Mouse (Mus musculus) CH12.LX (cell line): ENCODE measurements around the gene Abcb9. TPM values are rescaled to one million over a fixed set of nuclear protein-coding genes. Genes with fewer than 3 reads are reported as not detected.

Experiments used
- DNase-seq: peaks from one replicate; pipeline ENCODE4 v3.0.0-alpha.2; 2013; ENCODE audit errors: extremely low read depth
- H3K27ac ChIP-seq: 2 replicates; pipeline ENCODE4 v1.5.1; 2012; ENCODE audit warnings: low read depth, mild to moderate bottlenecking, control low read depth, moderate library complexity; ENCODE audit not compliant: insufficient read depth
- H3K27me3 ChIP-seq: replicated peaks from 2 replicates; pipeline ENCODE3; 2012; ENCODE audit warnings: inconsistent platforms
- H3K36me3 ChIP-seq, 2 experiments: replicated peaks in 1 of 2; 2 replicates each; pipeline versions ENCODE3 to v1.6.1; 2012; ENCODE audit warnings: inconsistent platforms in 1 of 2, low read length in 1 of 2, mild to moderate bottlenecking in 1 of 2, mixed read lengths in 1 of 2, moderate library complexity in 1 of 2; ENCODE audit not compliant: control insufficient read depth in 1 of 2, insufficient read depth in 1 of 2
- H3K4me1 ChIP-seq, 2 experiments: 2 replicates each; pipeline ENCODE4 v1.6.1; 2012; ENCODE audit warnings: inconsistent platforms in 1 of 2, moderate library complexity in 1 of 2; ENCODE audit not compliant: insufficient read depth in 2 of 2, control insufficient read depth in 1 of 2
- H3K4me2 ChIP-seq: 2 replicates; pipeline ENCODE4 v1.6.1; 2012; ENCODE audit warnings: low read depth, mild to moderate bottlenecking, control low read depth; ENCODE audit not compliant: poor library complexity, insufficient read depth, severe bottlenecking
- H3K4me3 ChIP-seq, 3 experiments: fragments of 150-350 bp in 1 of 3; sonication (generic) in 1 of 3; replicated peaks in 1 of 3; 2 replicates each; pipeline versions ENCODE3 to v1.5.1; 2011 to 2012; ENCODE audit warnings: low read depth in 2 of 3, low read length in 2 of 3, mild to moderate bottlenecking in 2 of 3, moderate library complexity in 2 of 3, control low read depth in 1 of 3, improper control_type of control experiment in 1 of 3, inconsistent platforms in 1 of 3, mixed read lengths in 1 of 3; ENCODE audit not compliant: poor library complexity in 1 of 3
- H3K79me2 ChIP-seq: replicated peaks from 2 replicates; pipeline ENCODE4 v1.6.1; 2012; ENCODE audit warnings: mild to moderate bottlenecking, moderate library complexity; ENCODE audit not compliant: control insufficient read depth, poor library complexity, insufficient read depth, severe bottlenecking; ENCODE audit errors: extremely low read depth
- H3K9ac ChIP-seq: 2 replicates; pipeline ENCODE4 v1.6.1; 2012; ENCODE audit warnings: low read depth, mild to moderate bottlenecking, control low read depth, moderate library complexity; ENCODE audit not compliant: insufficient read depth
- H3K9me3 ChIP-seq: replicated peaks from 2 replicates; pipeline ENCODE3; 2012; ENCODE audit warnings: low read length, inconsistent platforms, mixed read lengths
- BHLHE40 ChIP-seq: IDR thresholded peaks from 2 replicates; pipeline ENCODE4 v1.6.1; 2011; ENCODE audit warnings: mild to moderate bottlenecking, low read depth, low read length, improper control_type of control experiment
- CHD1 ChIP-seq: IDR thresholded peaks from 2 replicates; pipeline ENCODE4 v1.6.1; 2012; ENCODE audit warnings: low read depth, low read length, improper control_type of control experiment, inconsistent platforms
- CHD2 ChIP-seq: IDR thresholded peaks from 2 replicates; pipeline ENCODE4 v1.6.1; 2011; ENCODE audit warnings: low read length, improper control_type of control experiment
- ELF1 ChIP-seq: IDR thresholded peaks from 2 replicates; pipeline ENCODE4 v1.6.1; 2014; ENCODE audit warnings: low read depth, mild to moderate bottlenecking, inconsistent platforms, low read length, improper control_type of control experiment
- EP300 ChIP-seq: IDR thresholded peaks from 2 replicates; pipeline ENCODE4 v1.6.1; 2011; ENCODE audit warnings: low read length, improper control_type of control experiment
- ETS1 ChIP-seq: conservative IDR thresholded peaks from 2 replicates; pipeline ENCODE4 v1.6.1; 2012; ENCODE audit warnings: low read depth, mild to moderate bottlenecking, inconsistent platforms, low read length, improper control_type of control experiment, moderate library complexity
- GABPA ChIP-seq: IDR thresholded peaks from 2 replicates; pipeline ENCODE4 v1.6.1; 2012; ENCODE audit warnings: low read depth, low read length, improper control_type of control experiment, inconsistent platforms; ENCODE audit not compliant: insufficient replicate concordance
- HCFC1 ChIP-seq: IDR thresholded peaks from 2 replicates; pipeline ENCODE4 v1.6.1; 2012; ENCODE audit warnings: low read depth, mild to moderate bottlenecking, inconsistent platforms, low read length, improper control_type of control experiment
- IRF4 ChIP-seq: IDR thresholded peaks from 2 replicates; pipeline ENCODE4 v1.6.1; 2014; ENCODE audit warnings: low read depth, mild to moderate bottlenecking, inconsistent platforms, low read length, improper control_type of control experiment
- JUN ChIP-seq: IDR thresholded peaks from 2 replicates; pipeline ENCODE4 v1.6.1; 2011; ENCODE audit warnings: low read depth, mild to moderate bottlenecking, low read length, improper control_type of control experiment, moderate library complexity; ENCODE audit not compliant: insufficient read depth
- JUND ChIP-seq: conservative IDR thresholded peaks from 2 replicates; pipeline ENCODE4 v1.6.1; 2011; ENCODE audit warnings: low read depth, low read length, improper control_type of control experiment
- MAFK ChIP-seq: IDR thresholded peaks from 2 replicates; pipeline ENCODE4 v1.6.1; 2011; ENCODE audit warnings: low read length, improper control_type of control experiment; ENCODE audit not compliant: insufficient replicate concordance
- MAZ ChIP-seq: IDR thresholded peaks from 2 replicates; pipeline ENCODE4 v1.6.1; 2012; ENCODE audit warnings: low read depth, mild to moderate bottlenecking, inconsistent platforms, low read length, improper control_type of control experiment, moderate library complexity
- MEF2A ChIP-seq: IDR thresholded peaks from 2 replicates; pipeline ENCODE4 v1.6.1; 2014; ENCODE audit warnings: low read depth, mild to moderate bottlenecking, inconsistent platforms, low read length, improper control_type of control experiment, borderline replicate concordance
- MXI1 ChIP-seq: IDR thresholded peaks from 2 replicates; pipeline ENCODE4 v1.6.1; 2011; ENCODE audit warnings: mild to moderate bottlenecking, low read depth, low read length, improper control_type of control experiment
- MYC ChIP-seq: IDR thresholded peaks from 2 replicates; pipeline ENCODE4 v1.6.1; 2011; ENCODE audit warnings: low read depth, mild to moderate bottlenecking, improper control_type of control experiment, low read length
- NELFE ChIP-seq: IDR thresholded peaks from 2 replicates; pipeline ENCODE4 v1.6.1; 2011; ENCODE audit warnings: low read depth, low read length, improper control_type of control experiment
- NRF1 ChIP-seq: IDR thresholded peaks from 2 replicates; pipeline ENCODE4 v1.6.1; 2014; ENCODE audit warnings: low read depth, mild to moderate bottlenecking, inconsistent platforms, low read length, improper control_type of control experiment, moderate library complexity
- PAX5 ChIP-seq: IDR thresholded peaks from 2 replicates; pipeline ENCODE4 v1.6.1; 2012; ENCODE audit warnings: low read length, inconsistent platforms, mixed read lengths
- POLR2AphosphoS2 ChIP-seq: IDR thresholded peaks from 2 replicates; pipeline ENCODE4 v1.6.1; 2011; ENCODE audit warnings: low read depth, low read length, improper control_type of control experiment
- RCOR1 ChIP-seq: conservative IDR thresholded peaks from 2 replicates; pipeline ENCODE4 v1.6.1; 2012; ENCODE audit warnings: low read depth, mild to moderate bottlenecking, inconsistent platforms, low read length, improper control_type of control experiment
- SIN3A ChIP-seq: IDR thresholded peaks from 2 replicates; pipeline ENCODE4 v1.6.1; 2012; ENCODE audit warnings: low read length, improper control_type of control experiment, inconsistent platforms
- SMC3 ChIP-seq: IDR thresholded peaks from 2 replicates; pipeline ENCODE4 v1.6.1; 2011; ENCODE audit warnings: low read depth, low read length, improper control_type of control experiment
- TCF12 ChIP-seq: IDR thresholded peaks from 2 replicates; pipeline ENCODE4 v1.6.1; 2014; ENCODE audit warnings: low read depth, mild to moderate bottlenecking, inconsistent platforms, low read length, improper control_type of control experiment
- USF1 ChIP-seq: IDR thresholded peaks from 2 replicates; pipeline ENCODE4 v1.6.1; 2014; ENCODE audit warnings: low read depth, mild to moderate bottlenecking, inconsistent platforms, low read length, improper control_type of control experiment
- USF2 ChIP-seq: conservative IDR thresholded peaks from 2 replicates; pipeline ENCODE4 v1.6.1; 2011; ENCODE audit warnings: low read depth, low read length, improper control_type of control experiment
- ZC3H11A ChIP-seq: IDR thresholded peaks from 2 replicates; pipeline ENCODE4 v1.6.1; 2012; ENCODE audit warnings: low read depth, mild to moderate bottlenecking, inconsistent platforms, low read length, improper control_type of control experiment
- ZKSCAN1 ChIP-seq: IDR thresholded peaks from 2 replicates; pipeline ENCODE4 v1.6.1; 2012; ENCODE audit warnings: low read depth, inconsistent platforms, low read length, improper control_type of control experiment, borderline replicate concordance
- ZNF384 ChIP-seq: IDR thresholded peaks from 2 replicates; pipeline ENCODE4 v1.6.1; 2012; ENCODE audit warnings: low read depth, low read length, improper control_type of control experiment, inconsistent platforms
- dilution Hi-C: fragments of 300-500 bp; cut with MboI; formaldehyde crosslinking; loops from 2 replicates; pipeline ENCODE4 v1.14.3; 2020; ENCODE audit warnings: low sequenced_read_pairs; ENCODE audit not compliant: extremely low pct_unique_long_range_greater_than_20kb, extremely low pct_ligation_motif_present
- in situ Hi-C: fragments of 300-500 bp; cut with MboI; formaldehyde crosslinking; loops from 3 replicates; pipeline ENCODE4 v1.14.3; 2019; ENCODE audit warnings: low sequenced_read_pairs, low pct_ligation_motif_present, low pct_unique_long_range_greater_than_20kb, mixed read lengths
- polyA plus RNA-seq: library from polyadenylated mRNA; unstranded; fragments of >175 nt; gene quantifications from 2 replicates; pipeline ENCODE4 v1.2.1, GENCODE M21; 2012; ENCODE audit warnings: low read depth; ENCODE audit not compliant: insufficient read length
- total RNA-seq, 2 experiments: library from RNA; depleted of rRNA; stranded (reverse); fragments of 300-350 nt in 1 of 2; fragments of >200 nt in 1 of 2; gene quantifications; 2 replicates each; pipeline ENCODE4 v1.2.3; 2012 to 2014

The Abcb9 gene
- total and polyA plus RNA-seq, 3 experiments: 0.44 to 1.4 (median 0.98) TPM

DNA sequence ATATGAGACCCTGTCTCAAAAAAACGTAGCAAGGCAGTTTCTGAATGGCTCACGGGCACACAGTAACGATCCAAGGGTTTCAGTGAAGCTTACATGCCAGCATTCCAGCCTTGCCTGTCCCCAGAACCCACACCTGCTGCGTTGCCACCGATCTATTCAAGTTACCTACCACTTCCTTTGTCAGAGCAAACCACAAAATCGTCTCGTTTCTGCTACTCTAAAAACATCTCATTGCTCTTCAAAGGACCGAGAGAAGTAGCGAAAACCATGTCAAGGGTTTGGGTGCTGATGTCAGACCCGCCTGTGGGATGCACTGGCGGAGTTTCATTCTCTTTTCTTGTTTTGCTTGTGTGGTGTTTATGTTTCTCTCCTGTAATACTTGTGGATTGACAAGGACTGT, 61.1 kb downstream of the Abcb9 start:
- peak overlapping the region; percentile 51 for H3K4me2 ChIP-seq
- H3K79me2 ChIP-seq: peaks cover 11% of the 10 kb centered on the region
- dilution Hi-C loops (no loop called here), in situ Hi-C loops (no loop called here)
- H3K27me3 ChIP-seq: peaks cover 2% of the 10 kb centered on the region
- TF ChIP-seq MXI1 (peak; percentile 50; the same call in 1 of the 2 replicates), JUN (0 out of 2 replicates have a peak, but pooled peaks have one; percentile 3), IRF4 (peak; percentile 58; the same call in 1 of the 2 replicates), ETS1 (peak; percentile 46), SIN3A (peak; percentile 69; the same call in 1 of the 2 replicates), MEF2A (peak; percentile 60; the same call in 1 of the 2 replicates), RCOR1 (peak; percentile 57; the same call in 1 of the 2 replicates), MAFK (0 out of 2 replicates have a peak, but pooled peaks have one; percentile 57), CHD2 (peak; percentile 29; the same call in 1 of the 2 replicates), MYC (0 out of 2 replicates have a peak, but pooled peaks have one; percentile 41), JUND (peak; percentile 34; the same call in 1 of the 2 replicates), TCF12 (peak; percentile 70), BHLHE40 (peak; percentile 57), EP300 (peak; percentile 72), ELF1 (no peak), ZC3H11A (no peak), ZNF384 (no peak), MAZ (no peak)
- TF ChIP-seq, all 38 proteins: peak for 14
- H3K27ac ChIP-seq: no peak overlapping the region
- peaks cover 0 to 5% of the 10 kb centered on the region in 2 experiments for H3K36me3 ChIP-seq
- no peak overlapping the region for H3K9ac ChIP-seq
- no peaks in the 10 kb centered on the region for H3K9me3 ChIP-seq
- DNase-seq: peak; percentile 56
- peaks cover 15 to 55% of the 10 kb centered on the region in 2 experiments for H3K4me1 ChIP-seq
- H3K4me3 ChIP-seq: no peak overlapping the region

DNA sequence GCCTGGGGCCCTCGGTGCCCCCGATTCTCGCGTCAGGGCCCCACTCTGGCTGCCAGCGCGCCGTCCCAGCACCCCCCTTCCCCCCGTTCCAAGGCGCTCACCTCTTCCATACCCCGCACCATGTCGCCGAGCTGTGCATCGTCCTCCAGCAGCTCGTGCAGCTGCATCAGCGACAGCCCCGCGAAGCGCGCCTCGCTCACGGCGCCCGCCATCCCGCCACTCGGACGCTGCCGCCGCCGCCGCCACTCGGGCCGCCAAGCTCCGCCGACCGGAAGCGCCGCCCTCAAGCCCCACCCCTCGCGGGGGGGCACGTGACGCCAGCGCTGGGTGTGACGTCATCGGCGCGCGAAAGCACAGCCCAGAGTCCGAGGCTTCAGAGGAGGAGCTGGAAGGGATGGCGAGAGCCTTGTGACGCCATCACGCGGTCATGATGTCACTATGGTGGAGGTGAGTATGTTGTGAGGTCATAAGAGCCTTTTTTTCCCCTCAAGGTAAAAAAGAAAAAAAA, 63.5 kb downstream of the Abcb9 start, which contains the start of gene Vps37b:
Gene Vps37b (minus strand): TSS at position 270 of the 508 bp plus-strand sequence.
- peak; percentile 84 for DNase-seq
- Histone ChIP-seq H3K36me3 (peaks cover 0 to 26% of the 10 kb centered on the region in 2 experiments), H3K4me1 (peaks cover 15 to 63% of the 10 kb centered on the region in 2 experiments), H3K27ac (no peak within 1 kb of the TSS), H3K4me2 (peak within 1 kb of the TSS; percentile 85), H3K4me3 (peak within 1 kb of the TSS; percentile 76 to 89 (median 78)), H3K9ac (peak within 1 kb of the TSS; percentile 89), H3K27me3 (peaks cover 2% of the 10 kb centered on the region), H3K9me3 (no peaks in the 10 kb centered on the region), H3K79me2 (peaks cover 23% of the 10 kb centered on the region)
- in situ Hi-C loops (no loop called here), dilution Hi-C loops (no loop called here)
- TF ChIP-seq CHD2 (no peak), CHD1 (no peak), POLR2AphosphoS2 (no peak), ZKSCAN1 (no peak), RCOR1 (no peak), ETS1 (peak; percentile 65), MYC (no peak), NELFE (peak; percentile 61; the same call in 1 of the 2 replicates), MAZ (peak; percentile 80), NRF1 (0 out of 2 replicates have a peak, but pooled peaks have one; percentile 20), USF1 (peak; percentile 90), HCFC1 (peak; percentile 45), BHLHE40 (peak; percentile 94), ELF1 (peak; percentile 88), ZC3H11A (no peak), IRF4 (peak; percentile 60), MEF2A (peak; percentile 40; the same call in 1 of the 2 replicates), USF2 (peak; percentile 72), SMC3 (peak; percentile 3; the same call in 1 of the 2 replicates), GABPA (peak; percentile 99), JUND (no peak), JUN (peak; percentile 58), PAX5 (no peak), SIN3A (peak; percentile 41; the same call in 1 of the 2 replicates)
